ENCODE assay signal across 12 mouse cellular contexts in genomic region chr4:140581341-140581729, GRCm38 (mm10).
DNase-seq lines count a peak whose midpoint lies in the region; ATAC-seq and TF ChIP-seq lines count a peak whose summit lies in the region.
"Had no signal": no experiment of that assay in that cellular context is flagged by ENCODE, and none has a peak within 500 bp of the region (broad histone marks: within the 10 kb centered on the region; RNA-seq: fewer than 3 reads in every experiment).

No protein-coding gene starts in this region.

- TF ChIP-seq EP300 in MEL (IDR thresholded peaks at IDR 0.05; ENCODE audit: low read depth in 1 of 2, low read length in 2 of 2): no peak; a peak in 1 of 4 replicates

- no peaks in the 10 kb centered on the region for H3K9me3 ChIP-seq in heart, embryonic 11.5 days (replicated peaks; ENCODE audit: control insufficient read depth, low read length)
- no peaks in the 10 kb centered on the region for H3K9me3 ChIP-seq in liver, embryonic 12.5 days (replicated peaks)
- H3K9me3 ChIP-seq in liver, embryonic 11.5 days (ENCODE audit: control insufficient read depth, low read length): no peaks in the 10 kb centered on the region
- no peaks in the 10 kb centered on the region for H3K9me3 ChIP-seq in MEL (replicated peaks; ENCODE audit: insufficient read depth, low read length)
- H3K9me3 ChIP-seq in forebrain, embryonic 12.5 days: no peaks in the 10 kb centered on the region
- H3K9me3 ChIP-seq: limb, embryonic 15.5 days had no signal

- intact Hi-C loops in heart, postnatal 25 days (cut with DNase I): loop anchor here (5.0 kb wide), 1 partner anchor 36 kb away; no protein-coding TSS in a partner anchor

- ATAC-seq in heart, embryonic 11.5 days (replicated peaks; ENCODE audit: insufficient number of reproducible peaks, low FRiP score, low TSS enrichment): no peak
- no peak for ATAC-seq in liver, embryonic 12.5 days
- no peak for ATAC-seq in liver, embryonic 11.5 days (replicated peaks; ENCODE audit: low FRiP score)
- ATAC-seq in megakaryocyte, adult 5-6 weeks (ENCODE audit: poor library complexity, severe bottlenecking): peak; percentile 35
- no peak for ATAC-seq in forebrain, embryonic 12.5 days (ENCODE audit: low FRiP score)
- ATAC-seq: CD4-positive, CD25-positive, alpha-beta regulatory T cell, adult 4 months; forebrain, embryonic 14.5 days had no signal

- H3K27me3 ChIP-seq in heart, embryonic 11.5 days (ENCODE audit: control insufficient read depth, insufficient read depth, low read length): no peaks in the 10 kb centered on the region
- H3K27me3 ChIP-seq in liver, embryonic 12.5 days (replicated peaks): peaks cover 25% of the 10 kb centered on the region
- no peaks in the 10 kb centered on the region for H3K27me3 ChIP-seq in liver, embryonic 11.5 days (replicated peaks; ENCODE audit: control insufficient read depth, insufficient read depth, low read length)
- no peaks in the 10 kb centered on the region for H3K27me3 ChIP-seq in MEL (ENCODE audit: control insufficient read depth in 1 of 2, insufficient read depth in 2 of 2, low read length in 2 of 2)
- H3K27me3 ChIP-seq in forebrain, embryonic 12.5 days: no peaks in the 10 kb centered on the region
- H3K27me3 ChIP-seq: limb, embryonic 15.5 days had no signal

- peak overlapping the region; percentile 52 for H3K9ac ChIP-seq in heart, embryonic 11.5 days (ENCODE audit: low read depth, low read length)
- no peak overlapping the region for H3K9ac ChIP-seq in liver, embryonic 12.5 days
- no peak overlapping the region for H3K9ac ChIP-seq in liver, embryonic 11.5 days (ENCODE audit: low read depth, low read length)
- H3K9ac ChIP-seq in MEL (ENCODE audit: control insufficient read depth, low read depth, low read length, poor library complexity, severe bottlenecking): peak overlapping the region; percentile 83
- no peak overlapping the region for H3K9ac ChIP-seq in forebrain, embryonic 12.5 days
- H3K9ac ChIP-seq: limb, embryonic 15.5 days had no signal

- H3K4me2 ChIP-seq in heart, embryonic 11.5 days: peak overlapping the region; percentile 53
- H3K4me2 ChIP-seq in liver, embryonic 12.5 days: 0 out of 2 replicates have a peak overlapping the region, but pooled peaks have one; percentile 3
- no peak overlapping the region for H3K4me2 ChIP-seq in liver, embryonic 11.5 days
- no peak overlapping the region for H3K4me2 ChIP-seq in forebrain, embryonic 12.5 days
- H3K4me2 ChIP-seq: limb, embryonic 15.5 days had no signal

- peaks cover 14% of the 10 kb centered on the region; the same call in 1 of the 2 replicates for H3K4me1 ChIP-seq in heart, embryonic 11.5 days (ENCODE audit: control insufficient read depth, insufficient read depth, low read length)
- H3K4me1 ChIP-seq in liver, embryonic 12.5 days: peaks cover 58% of the 10 kb centered on the region
- peaks cover 13% of the 10 kb centered on the region for H3K4me1 ChIP-seq in liver, embryonic 11.5 days (replicated peaks; ENCODE audit: control insufficient read depth, insufficient read depth, low read length)
- H3K4me1 ChIP-seq in MEL (ENCODE audit: control insufficient read depth in 1 of 2, insufficient read depth in 2 of 2, low read length in 2 of 2): peaks cover 6 to 35% of the 10 kb centered on the region in 2 experiments
- no peaks in the 10 kb centered on the region for H3K4me1 ChIP-seq in forebrain, embryonic 12.5 days

- peaks cover 9% of the 10 kb centered on the region for H3K79me2 ChIP-seq in MEL (ENCODE audit: control insufficient read depth, insufficient read depth, low read length, poor library complexity)

- no peak for DNase-seq in heart, postnatal 25 days (ENCODE audit: low spot score)
- DNase-seq in liver, embryonic 11.5 days (ENCODE audit: low spot score): no peak
- peak; percentile 67 for DNase-seq in MEL (ENCODE audit: low read depth, low spot score)
- DNase-seq in thymus, postnatal 25 days: no peak
- DNase-seq: embryo, embryonic 11 days had no signal

- TF ChIP-seq CTCF in MEL (IDR thresholded peaks at IDR 0.05 in 2 of 3, conservative IDR thresholded peaks at IDR 0.05 in 1 of 3; ENCODE audit: control insufficient read depth in 1 of 3, insufficient read depth in 1 of 3, low read depth in 2 of 3, low read length in 3 of 3, poor library complexity in 1 of 3, severe bottlenecking in 1 of 3): no peak

- H3K27ac ChIP-seq in heart, embryonic 11.5 days (ENCODE audit: low read depth, low read length): peak overlapping the region; percentile 50; the same call in 1 of the 2 replicates
- no peak overlapping the region for H3K27ac ChIP-seq in liver, embryonic 12.5 days
- H3K27ac ChIP-seq in liver, embryonic 11.5 days (ENCODE audit: low read depth, low read length): no peak overlapping the region
- H3K27ac ChIP-seq in MEL (ENCODE audit: control insufficient read depth, low read depth, low read length): peak overlapping the region; percentile 92
- no peak overlapping the region for H3K27ac ChIP-seq in forebrain, embryonic 12.5 days
- H3K27ac ChIP-seq: limb, embryonic 15.5 days had no signal

- H3K4me3 ChIP-seq in heart, embryonic 11.5 days (ENCODE audit: low read depth, low read length): peak overlapping the region; percentile 14
- no peak overlapping the region; the same call in 1 of the 2 replicates for H3K4me3 ChIP-seq in liver, embryonic 12.5 days
- no peak overlapping the region for H3K4me3 ChIP-seq in liver, embryonic 11.5 days (ENCODE audit: low read depth, low read length)
- H3K4me3 ChIP-seq in MEL (ENCODE audit: control insufficient read depth in 1 of 2, insufficient read depth in 1 of 2, low read depth in 2 of 2, low read length in 2 of 2): peak overlapping the region; percentile 70 to 74
- H3K4me3 ChIP-seq in forebrain, embryonic 12.5 days (replicated peaks): no peak overlapping the region
- H3K4me3 ChIP-seq: limb, embryonic 15.5 days had no signal

- H3K36me3 ChIP-seq in heart, embryonic 11.5 days (ENCODE audit: control insufficient read depth, insufficient read depth, low read length): peaks cover 29% of the 10 kb centered on the region
- peaks cover 7% of the 10 kb centered on the region; the same call in 1 of the 2 replicates for H3K36me3 ChIP-seq in liver, embryonic 12.5 days
- H3K36me3 ChIP-seq in liver, embryonic 11.5 days (ENCODE audit: control insufficient read depth, insufficient read depth, low read length): peaks cover 3% of the 10 kb centered on the region; the same call in 1 of the 2 replicates
- peaks cover 0 to 5% of the 10 kb centered on the region in 2 experiments; a peak in 2 of 4 replicates for H3K36me3 ChIP-seq in MEL (ENCODE audit: control insufficient read depth in 1 of 2, insufficient read depth in 2 of 2, low read length in 2 of 2)
- H3K36me3 ChIP-seq in forebrain, embryonic 12.5 days (replicated peaks): peaks cover 84% of the 10 kb centered on the region

- TF ChIP-seq POLR2A in MEL (IDR thresholded peaks at IDR 0.05; ENCODE audit: control insufficient read depth in 1 of 2, insufficient read depth in 1 of 2, low read depth in 1 of 2, low read length in 2 of 2, poor library complexity in 1 of 2): no peak

- 73% methylated on average over 16 of the region's 16 CpGs for WGBS in heart, embryonic 11.5 days (ENCODE audit: insufficient replicate concordance)
- WGBS in liver, embryonic 12.5 days (ENCODE audit: insufficient replicate concordance): 46% methylated on average over 16 of the region's 16 CpGs
- 63% methylated on average over 16 of the region's 16 CpGs for WGBS in liver, embryonic 11.5 days
- 80% methylated on average over 16 of the region's 16 CpGs for WGBS in forebrain, embryonic 12.5 days

- no peak for TF ChIP-seq RAD21 in MEL (IDR thresholded peaks at IDR 0.05; ENCODE audit: low read depth, low read length)

TF ChIP-seq in MEL, 35 proteins besides CTCF, POLR2A, EP300 and RAD21:
- TF ChIP-seq MXI1 (IDR thresholded peaks at IDR 0.05; ENCODE audit: low read depth, low read length): no peak
- TF ChIP-seq MAFK (IDR thresholded peaks at IDR 0.05; ENCODE audit: borderline replicate concordance, low read depth, low read length): no peak

Comparison
In these comparisons a context has a peak if more than half of its experiments do, and no peak if none do; other contexts are left out.
1. H3K4me2 ChIP-seq: peak in heart, embryonic 11.5 days (single experiment) and liver, embryonic 12.5 days (single experiment); none in liver, embryonic 11.5 days (single experiment) and forebrain, embryonic 12.5 days (single experiment).
2. H3K27ac ChIP-seq: peak in heart, embryonic 11.5 days (single experiment) and MEL (single experiment); none in liver, embryonic 12.5 days (single experiment), liver, embryonic 11.5 days (single experiment) and forebrain, embryonic 12.5 days (single experiment).
3. H3K4me3 ChIP-seq: peak in heart, embryonic 11.5 days (single experiment) and MEL (2 of 2); none in liver, embryonic 12.5 days (single experiment), liver, embryonic 11.5 days (single experiment) and forebrain, embryonic 12.5 days (single experiment).
4. H3K9ac ChIP-seq: peak in heart, embryonic 11.5 days (single experiment) and MEL (single experiment); none in liver, embryonic 12.5 days (single experiment), liver, embryonic 11.5 days (single experiment) and forebrain, embryonic 12.5 days (single experiment).